Mouse (Mus musculus) ES-E14 (cell line): ENCODE measurements around the gene Efna4.

Experiments
- CHD2 ChIP-seq: IDR thresholded peaks from 2 replicates; pipeline ENCODE4 v1.6.1; 2014; ENCODE audit warnings: mild to moderate bottlenecking, low read depth, low read length, inconsistent platforms
- HCFC1 ChIP-seq: IDR thresholded peaks from 2 replicates; pipeline ENCODE4 v1.6.1; 2012; ENCODE audit warnings: low read length, inconsistent platforms, borderline replicate concordance; ENCODE audit not compliant: insufficient read depth
- MAFK ChIP-seq: IDR thresholded peaks from 2 replicates; pipeline ENCODE4 v1.6.1; 2014; ENCODE audit warnings: mild to moderate bottlenecking, low read depth, low read length, inconsistent platforms; ENCODE audit not compliant: insufficient read depth
- ZC3H11A ChIP-seq: IDR thresholded peaks from 2 replicates; pipeline ENCODE4 v1.6.1; 2012; ENCODE audit warnings: low read depth, mild to moderate bottlenecking, inconsistent platforms, low read length, borderline replicate concordance
- ZNF384 ChIP-seq: IDR thresholded peaks from 2 replicates; pipeline ENCODE4 v1.6.1; 2012; ENCODE audit warnings: low read depth, low read length, inconsistent platforms

DNA sequence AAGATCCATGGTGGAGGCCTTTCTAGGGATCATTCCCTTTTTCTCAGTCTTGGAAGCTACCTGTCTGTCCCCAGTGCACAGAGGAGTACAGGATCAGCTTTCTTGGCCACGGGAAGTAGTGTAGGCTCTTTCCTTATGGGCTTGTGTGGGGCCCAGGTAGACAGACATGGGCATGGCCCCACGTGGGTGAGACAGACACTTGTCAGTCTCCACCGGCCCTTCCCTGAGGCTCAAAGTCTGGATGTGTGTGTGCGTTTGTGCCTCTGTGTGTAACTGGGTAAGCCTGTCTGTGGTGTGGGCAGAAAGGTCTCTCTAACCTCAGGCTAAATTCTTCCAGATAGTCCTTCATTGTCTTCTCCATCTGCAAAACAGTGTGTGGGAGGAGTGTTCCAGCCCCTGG, 32.7 kb downstream of the Efna4 start:
- TF ChIP-seq ZC3H11A = no peak
- TF ChIP-seq CHD2 = no peak
- TF ChIP-seq HCFC1 = no peak
- TF ChIP-seq ZNF384 = no peak
- no peak for TF ChIP-seq MAFK
